Mouse (Mus musculus) heart, adult 8-10 months (tissue): ENCODE data around the gene Plekhh3. TPM values are rescaled to one million over a fixed set of nuclear protein-coding genes. Genes with fewer than 3 reads are reported as not detected.
"Not testable (repeated sequence)": the region's sequence is repeated elsewhere in the genome, so short reads cannot be mapped to it uniquely, and the experiment has no call there.

ENCODE experiments used
- DNase-seq: peaks from one replicate; pipeline ENCODE4 v3.0.0; 2022; ENCODE audit warnings: low spot score
- total RNA-seq, 4 experiments: library from RNA; stranded (reverse); gene quantifications; 2 replicates each; pipeline ENCODE4 v1.2.4; 2022

The Plekhh3 gene
- total RNA-seq, 4 experiments from 2014 or later = 23.4 to 29.9 (median 28.1) TPM

- DNase-seq = no peak
Measured at GRCm38 (mm10) chr11:101151063-101151462, 20.1 kb downstream of the Plekhh3 start.

- no peak for DNase-seq
Measured at GRCm38 (mm10) chr11:101149178-101150105, 21.7 kb downstream of the Plekhh3 start.

GRCm38 (mm10) chr11:101148751-101149150 is 22.4 kb downstream of the Plekhh3 start:
- no peak for DNase-seq

- DNase-seq = no peak
Measured at GRCm38 (mm10) chr11:101146377-101146776, 24.8 kb downstream of the Plekhh3 start.

GRCm38 (mm10) chr11:101143338-101144225 is 27.6 kb downstream of the Plekhh3 start:
- no peak for DNase-seq

- no peak for DNase-seq
Measured at GRCm38 (mm10) chr11:101142215-101142967, 28.8 kb downstream of the Plekhh3 start.

GRCm38 (mm10) chr11:101141088-101141487 is 30.1 kb downstream of the Plekhh3 start:
- DNase-seq = no peak

GRCm38 (mm10) chr11:101140164-101140819 is 30.9 kb downstream of the Plekhh3 start:
- no peak for DNase-seq

- DNase-seq = no peak
Measured at GRCm38 (mm10) chr11:101138536-101139181, 32.5 kb downstream of the Plekhh3 start.

GRCm38 (mm10) chr11:101137000-101137399 is 34.2 kb downstream of the Plekhh3 start:
- no peak for DNase-seq

- no peak for DNase-seq
Measured at GRCm38 (mm10) chr11:101134217-101134865, 36.8 kb downstream of the Plekhh3 start.

- no peak for DNase-seq
Measured at GRCm38 (mm10) chr11:101133037-101133436, 38.1 kb downstream of the Plekhh3 start.

GRCm38 (mm10) chr11:101131701-101132100 is 39.5 kb downstream of the Plekhh3 start:
- DNase-seq = no peak

- no peak for DNase-seq
Measured at GRCm38 (mm10) chr11:101131187-101131586, 40.0 kb downstream of the Plekhh3 start.

- peak; percentile 68 for DNase-seq
Measured at GRCm38 (mm10) chr11:101130056-101130756, 40.9 kb downstream of the Plekhh3 start.

GRCm38 (mm10) chr11:101128996-101129577 is 42.1 kb downstream of the Plekhh3 start:
- no peak for DNase-seq

- DNase-seq = no peak
Measured at GRCm38 (mm10) chr11:101127075-101127474, 44.1 kb downstream of the Plekhh3 start.

- not testable (repeated sequence) for DNase-seq
Measured at GRCm38 (mm10) chr11:101125008-101125407, 46.1 kb downstream of the Plekhh3 start.

GRCm38 (mm10) chr11:101124494-101124893 is 46.7 kb downstream of the Plekhh3 start:
- not testable (repeated sequence) for DNase-seq
